9 mouse cellular contexts compared by ENCODE assay signal in the genomic region with DNA sequence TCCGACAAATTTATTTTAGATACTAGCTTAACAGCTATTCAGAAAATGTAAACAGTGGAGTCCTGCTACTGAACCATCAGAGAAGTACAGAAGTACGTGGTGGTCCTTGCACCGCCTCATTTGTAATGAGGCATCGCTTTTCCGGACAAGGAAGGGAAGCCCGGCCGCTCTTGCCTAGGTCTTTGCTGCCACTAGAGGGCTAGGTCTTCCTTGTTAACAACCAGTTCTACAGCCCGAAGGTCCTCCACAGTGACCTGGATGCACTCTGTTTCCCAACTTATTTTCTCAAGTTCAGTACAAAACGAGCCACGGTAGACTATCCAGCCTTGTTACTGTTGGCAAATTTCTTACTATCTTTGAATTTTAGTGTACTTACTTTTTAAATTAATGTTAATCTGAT. TPM values are rescaled to one million over a fixed set of nuclear protein-coding genes. Genes with fewer than 3 reads are reported as not detected.
DNase-seq lines count a peak whose midpoint lies in the region; ATAC-seq lines count a peak whose summit lies in the region.
"Had no signal": no experiment of that assay in that cellular context is flagged by ENCODE, and none has a peak within 500 bp of the region (broad histone marks: within the 10 kb centered on the region; RNA-seq: fewer than 3 reads in every experiment).

No protein-coding gene starts in this region.

- no peak overlapping the region for H3K4me3 ChIP-seq in heart, embryonic 11.5 days (ENCODE audit: low read depth, low read length)
- H3K4me3 ChIP-seq in lung, embryonic 16.5 days (ENCODE audit: low read length), result no peak overlapping the region
- H3K4me3 ChIP-seq: embryonic facial prominence, embryonic 12.5 days had no signal

- peak; percentile 68 for DNase-seq in heart, adult 11 months
- peak; percentile 75 for DNase-seq in CD4-positive, CD25-positive, alpha-beta regulatory T cell, adult 2 months (ENCODE audit: low read depth, low spot score)
- peak; percentile 49 to 66 for DNase-seq in adrenal gland, postnatal 36 days
- peak; percentile 72 for DNase-seq in splenic B cell, adult 2 months (ENCODE audit: low read depth, low spot score)
- no peak for DNase-seq in layer of hippocampus, postnatal 14 days (ENCODE audit: low spot score in 2 of 2)

- H3K9me3 ChIP-seq in heart, embryonic 11.5 days (replicated peaks; ENCODE audit: control insufficient read depth, low read length), result no peaks in the 10 kb centered on the region
- no peaks in the 10 kb centered on the region for H3K9me3 ChIP-seq in lung, embryonic 16.5 days (ENCODE audit: control insufficient read depth, low read length)
- H3K9me3 ChIP-seq: embryonic facial prominence, embryonic 12.5 days had no signal

- WGBS in heart, embryonic 11.5 days (ENCODE audit: insufficient replicate concordance), result 30% methylated on average over 10 of the region's 10 CpGs
- WGBS in lung, embryonic 16.5 days, result 19% methylated on average over 10 of the region's 10 CpGs

- H3K36me3 ChIP-seq in heart, embryonic 11.5 days (ENCODE audit: control insufficient read depth, insufficient read depth, low read length), result no peaks in the 10 kb centered on the region; the same call in 1 of the 2 replicates
- no peaks in the 10 kb centered on the region for H3K36me3 ChIP-seq in lung, embryonic 16.5 days (ENCODE audit: control insufficient read depth, insufficient read depth, low read length)
- no peaks in the 10 kb centered on the region for H3K36me3 ChIP-seq in splenic B cell, adult 2 months (ENCODE audit: control insufficient read depth, insufficient read depth, low read length, poor library complexity, severe bottlenecking)

- H3K27ac ChIP-seq in heart, embryonic 11.5 days (ENCODE audit: low read depth, low read length), result no peak overlapping the region
- H3K27ac ChIP-seq in lung, embryonic 16.5 days (ENCODE audit: low read length), result no peak overlapping the region
- H3K27ac ChIP-seq: embryonic facial prominence, embryonic 12.5 days had no signal

- no peak overlapping the region for H3K4me2 ChIP-seq in heart, embryonic 11.5 days
- H3K4me2 ChIP-seq in lung, embryonic 16.5 days (ENCODE audit: low read depth, low read length), result no peak overlapping the region
- H3K4me2 ChIP-seq: embryonic facial prominence, embryonic 12.5 days had no signal

- H3K4me1 ChIP-seq in heart, embryonic 11.5 days (ENCODE audit: control insufficient read depth, insufficient read depth, low read length), result no peaks in the 10 kb centered on the region
- no peaks in the 10 kb centered on the region for H3K4me1 ChIP-seq in lung, embryonic 16.5 days (replicated peaks; ENCODE audit: control insufficient read depth, insufficient read depth, low read length)

- no peak for ATAC-seq in heart, embryonic 11.5 days (replicated peaks; ENCODE audit: insufficient number of reproducible peaks, low FRiP score, low TSS enrichment)
- ATAC-seq in hematopoietic stem cell, adult 5-6 weeks (replicated peaks in 1 of 2; ENCODE audit: insufficient read depth in 1 of 2, low FRiP score in 2 of 2, low TSS enrichment in 1 of 2, low read depth in 1 of 2, poor library complexity in 2 of 2, severe bottlenecking in 2 of 2), result peak; percentile 67 to 85
- ATAC-seq in lung, embryonic 16.5 days (ENCODE audit: low read depth), result 0 out of 2 replicates have a peak, but pooled peaks have one; percentile 47

- no peak overlapping the region for H3K9ac ChIP-seq in heart, embryonic 11.5 days (ENCODE audit: low read depth, low read length)
- no peak overlapping the region for H3K9ac ChIP-seq in lung, embryonic 16.5 days (ENCODE audit: low read length)
- H3K9ac ChIP-seq: embryonic facial prominence, embryonic 12.5 days had no signal

- H3K27me3 ChIP-seq in heart, embryonic 11.5 days (ENCODE audit: control insufficient read depth, insufficient read depth, low read length), result no peaks in the 10 kb centered on the region
- no peaks in the 10 kb centered on the region for H3K27me3 ChIP-seq in lung, embryonic 16.5 days (ENCODE audit: control insufficient read depth, insufficient read depth, low read depth, low read length)
- no peaks in the 10 kb centered on the region for H3K27me3 ChIP-seq in splenic B cell, adult 2 months (ENCODE audit: control insufficient read depth, insufficient read depth, low read length, poor library complexity, severe bottlenecking)
- H3K27me3 ChIP-seq: embryonic facial prominence, embryonic 12.5 days had no signal

RNA-seq across cellular contexts. Expression of gene Hsf5, which starts 12.9 kb away (rescaled TPM):
- polyA plus RNA-seq in heart, embryonic 11.5 days (2014; fragmentation: Nextera tagmentation; extraction: Ambion mirVana), result 0.11 and 0.18 TPM in 2 replicates
- under 1 TPM in 1 of 2 experiments, not detected in 1; 0.13 TPM for total RNA-seq in adrenal gland, postnatal 36 days (2021)
- total RNA-seq in hematopoietic stem cell, adult 5-6 weeks (2017), result not detected in 2 replicates
- 0.25 and 0.26 TPM in 2 replicates for polyA plus RNA-seq in lung, embryonic 16.5 days (2015; fragmentation: Nextera tagmentation; extraction: Ambion mirVana)
- under 1 TPM; 0.43 to 0.60 TPM for total RNA-seq in layer of hippocampus, postnatal 14 days (2021)

RNA-seq across cellular contexts. Expression of gene Rnf43, which starts 32.7 kb away (rescaled TPM):
- 0.54 and 0.96 TPM in 2 replicates for polyA plus RNA-seq in heart, embryonic 11.5 days (2014; fragmentation: Nextera tagmentation; extraction: Ambion mirVana)
- 1 to 10 TPM; 6.2 to 8.9 TPM for total RNA-seq in adrenal gland, postnatal 36 days (2021)
- total RNA-seq in hematopoietic stem cell, adult 5-6 weeks (2017), result 0.69 TPM in 1 of 2 replicates, not detected in the other
- 15.8 and 16.5 TPM in 2 replicates for polyA plus RNA-seq in lung, embryonic 16.5 days (2015; fragmentation: Nextera tagmentation; extraction: Ambion mirVana)
- 1 to 10 TPM; 2.5 to 4.1 TPM for total RNA-seq in layer of hippocampus, postnatal 14 days (2021)

RNA-seq across cellular contexts. Expression of gene Mtmr4, which starts 37.9 kb away (rescaled TPM):
- polyA plus RNA-seq in heart, embryonic 11.5 days (2014; fragmentation: Nextera tagmentation; extraction: Ambion mirVana), result 23.4 and 28.1 TPM in 2 replicates
- 10 to 100 TPM; 26.1 to 31.4 TPM for total RNA-seq in adrenal gland, postnatal 36 days (2021)
- total RNA-seq in hematopoietic stem cell, adult 5-6 weeks (2017), result 19.4 and 21.1 TPM in 2 replicates
- 33.5 and 33.9 TPM in 2 replicates for polyA plus RNA-seq in lung, embryonic 16.5 days (2015; fragmentation: Nextera tagmentation; extraction: Ambion mirVana)
- 10 to 100 TPM; 80.4 to 95.4 TPM for total RNA-seq in layer of hippocampus, postnatal 14 days (2021)

Comparison
In these comparisons a context has a peak if more than half of its experiments do, and no peak if none do; other contexts are left out.
1. DNase-seq: peak in heart, adult 11 months (single experiment), CD4-positive, CD25-positive, alpha-beta regulatory T cell, adult 2 months (single experiment), adrenal gland, postnatal 36 days (2 of 2) and splenic B cell, adult 2 months (single experiment); none in layer of hippocampus, postnatal 14 days (0 of 2).